Mouse (Mus musculus) forebrain, embryonic 16.5 days (tissue): ENCODE measurements at regions not wholly inside any gene's neighbourhood (a gene's known extent, or its start where the extent isn't known, plus 50 kb on each side); places are given as distances from the start of the nearest gene placed in this dataset.

Experiments
- ATAC-seq: fragments of 200-750 bp; cut with Nextera tagmentation; 2 replicates; pipeline ENCODE4 v1.8.0; 2017; ENCODE audit warnings: mild to moderate bottlenecking, moderate library complexity
- H3K27ac ChIP-seq: fragments of 300-500 bp; sonication (generic); 2 replicates; pipeline ENCODE4 v1.5.1; 2014; ENCODE audit warnings: low read length, control low read depth
- H3K27me3 ChIP-seq: fragments of 300-500 bp; sonication (generic); replicated peaks from 2 replicates; pipeline ENCODE4 v1.6.1; 2014; ENCODE audit warnings: low read length; ENCODE audit not compliant: control insufficient read depth, insufficient read depth
- H3K36me3 ChIP-seq: fragments of 300-500 bp; sonication (generic); 2 replicates; pipeline ENCODE4 v1.6.1; 2014; ENCODE audit not compliant: control insufficient read depth, insufficient read depth
- H3K4me1 ChIP-seq: fragments of 300-500 bp; sonication (generic); replicated peaks from 2 replicates; pipeline ENCODE4 v1.6.1; 2014; ENCODE audit warnings: low read length; ENCODE audit not compliant: control insufficient read depth, insufficient read depth
- H3K4me2 ChIP-seq: fragments of 300-500 bp; sonication (generic); 2 replicates; pipeline ENCODE4 v1.6.1; 2014; ENCODE audit warnings: mild to moderate bottlenecking, low read length, control low read depth
- H3K4me3 ChIP-seq: fragments of 300-500 bp; sonication (generic); replicated peaks from 2 replicates; pipeline ENCODE4 v1.5.1; 2014; ENCODE audit warnings: mild to moderate bottlenecking, low read length, control low read depth
- H3K9ac ChIP-seq: fragments of 300-500 bp; sonication (generic); replicated peaks from 2 replicates; pipeline ENCODE4 v1.6.1; 2014; ENCODE audit warnings: low read depth, low read length, control low read depth
- H3K9me3 ChIP-seq: fragments of 300-500 bp; sonication (generic); 2 replicates; pipeline ENCODE4 v1.6.1; 2016; ENCODE audit warnings: low read length; ENCODE audit not compliant: control insufficient read depth
- WGBS: fragments of 180-500 bp; shearing (Covaris S2); extraction: QIAGEN DNeasy Blood & Tissue Kit; methylation state at CpG from one replicate; pipeline ENCODE4 v1.1.7; 2014; 5-methylcytosine and 5-hydroxymethylcytosine counted together

DNA sequence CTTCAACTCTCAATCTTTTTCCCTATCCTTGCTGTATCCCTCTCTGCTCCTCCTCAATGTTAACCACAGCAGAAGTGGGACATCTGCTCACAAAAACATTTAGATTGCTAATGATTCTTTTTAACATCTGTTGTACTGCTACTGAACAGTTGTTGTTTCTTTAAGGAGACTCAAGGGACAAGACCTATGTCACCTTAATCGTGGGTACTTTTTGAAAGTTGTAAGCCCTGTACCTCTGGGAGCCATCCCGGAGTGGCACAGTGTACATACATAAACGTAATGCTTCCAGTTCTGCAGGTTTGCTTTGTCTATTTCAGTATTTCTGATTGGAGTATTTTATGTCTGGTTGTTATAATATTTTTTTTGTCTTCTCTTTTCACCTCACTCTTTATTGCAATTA, 740.5 kb upstream of the Foxg1 start:
- H3K36me3 ChIP-seq: no peaks in the 10 kb centered on the region
- H3K9me3 ChIP-seq: no peaks in the 10 kb centered on the region
- H3K4me3 ChIP-seq: no peak overlapping the region
- no peak overlapping the region for H3K27ac ChIP-seq
- no peak overlapping the region for H3K4me2 ChIP-seq
- ATAC-seq: no peak
- no peak overlapping the region for H3K9ac ChIP-seq
- 56% methylated on average over 3 of the region's 3 CpGs for WGBS
- no peaks in the 10 kb centered on the region for H3K27me3 ChIP-seq
- no peaks in the 10 kb centered on the region for H3K4me1 ChIP-seq

DNA sequence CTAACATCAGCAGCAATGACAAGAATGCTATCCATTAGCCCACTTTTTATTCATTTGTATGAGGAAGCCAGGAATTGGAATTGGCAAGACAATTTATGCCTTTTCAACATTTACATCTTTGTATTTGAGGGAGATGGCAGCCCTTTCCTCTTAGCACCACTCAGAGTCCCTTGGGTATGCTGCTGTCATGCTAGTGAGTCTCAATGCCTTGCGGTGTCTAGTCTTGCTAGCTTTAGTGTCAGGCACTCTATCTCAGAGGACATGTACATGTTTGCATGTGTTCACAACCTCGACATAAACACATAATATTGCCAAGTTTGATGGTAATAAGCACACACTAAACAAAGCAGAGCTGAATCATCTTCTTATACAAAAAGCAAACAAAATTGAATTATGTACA, 737.3 kb upstream of the Foxg1 start:
- 56% methylated on average over 2 of the region's 2 CpGs for WGBS
- Histone ChIP-seq H3K36me3 (no peaks in the 10 kb centered on the region), H3K9me3 (no peaks in the 10 kb centered on the region), H3K27ac (no peak overlapping the region), H3K9ac (no peak overlapping the region), H3K4me1 (no peaks in the 10 kb centered on the region), H3K4me3 (no peak overlapping the region), H3K4me2 (no peak overlapping the region), H3K27me3 (no peaks in the 10 kb centered on the region)
- peak; percentile 61; the same call in 1 of the 2 replicates for ATAC-seq

DNA sequence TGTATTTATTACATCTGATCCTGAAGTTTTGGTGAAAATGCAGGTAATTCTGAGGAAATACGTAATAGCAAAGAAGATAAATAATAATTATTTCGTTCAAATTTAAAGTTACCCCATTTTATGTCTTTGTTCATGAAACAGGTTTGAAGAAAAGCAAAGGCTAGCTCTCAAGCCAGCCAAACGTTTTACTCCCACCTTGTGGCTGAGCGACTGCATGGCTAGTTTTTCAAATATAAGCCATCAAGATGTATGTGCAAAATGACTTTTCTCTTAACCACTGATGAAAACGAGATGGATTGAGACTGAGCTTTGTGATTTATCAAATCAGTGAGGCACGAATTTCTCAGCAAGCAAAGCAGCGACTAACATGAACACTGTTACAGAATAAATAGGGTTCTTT, 736.5 kb upstream of the Foxg1 start:
- Histone ChIP-seq H3K4me3 (no peak overlapping the region), H3K9me3 (no peaks in the 10 kb centered on the region), H3K4me2 (no peak overlapping the region), H3K27ac (no peak overlapping the region), H3K27me3 (no peaks in the 10 kb centered on the region), H3K4me1 (no peaks in the 10 kb centered on the region), H3K36me3 (no peaks in the 10 kb centered on the region), H3K9ac (no peak overlapping the region)
- ATAC-seq: no peak
- 58% methylated on average over 7 of the region's 7 CpGs for WGBS

DNA sequence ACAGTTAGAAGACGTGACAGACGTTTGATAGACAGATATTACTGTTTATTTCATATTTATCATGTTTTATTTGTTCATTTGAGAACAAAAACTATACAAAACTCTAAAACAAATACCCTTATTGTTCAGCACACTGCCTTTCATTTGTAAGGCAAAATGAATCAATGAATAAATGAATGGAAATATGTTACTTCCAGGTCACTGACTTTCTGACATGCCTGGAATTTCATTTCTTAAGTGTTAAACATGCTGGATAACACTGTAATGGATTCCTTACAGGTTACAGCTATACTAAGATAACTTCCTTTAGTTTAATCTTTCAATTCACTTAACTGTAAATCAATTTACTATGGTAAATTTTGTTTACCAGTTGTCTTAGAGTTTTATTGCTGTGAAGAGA, 707.3 kb upstream of the Foxg1 start:
- 61% methylated on average over 2 of the region's 2 CpGs for WGBS
- ATAC-seq: no peak
- no peaks in the 10 kb centered on the region for H3K27me3 ChIP-seq

DNA sequence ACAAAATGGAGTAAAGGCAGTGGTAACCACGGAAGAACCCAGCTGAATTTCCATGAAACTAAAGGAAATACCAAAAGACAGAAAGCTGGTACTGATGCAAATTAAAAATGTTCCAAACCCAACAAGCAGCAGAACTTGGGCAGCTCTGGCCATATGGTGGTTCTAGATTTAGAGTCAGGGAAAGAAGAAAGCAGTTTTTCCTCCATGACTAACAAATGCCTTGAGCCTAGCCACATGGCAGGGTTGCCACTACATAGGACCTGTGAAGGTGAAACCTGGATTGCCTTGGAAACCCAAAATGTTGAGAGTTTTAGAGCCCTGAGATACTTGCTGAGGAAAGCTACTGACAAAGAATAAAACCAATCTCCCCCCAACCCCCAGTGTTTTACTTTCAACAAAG, 701.5 kb upstream of the Foxg1 start:
- ATAC-seq: no peak
- H3K9me3 ChIP-seq: no peaks in the 10 kb centered on the region
- no peaks in the 10 kb centered on the region for H3K27me3 ChIP-seq
- no peaks in the 10 kb centered on the region for H3K36me3 ChIP-seq
- H3K4me1 ChIP-seq: no peaks in the 10 kb centered on the region
- 73% methylated on average over 1 of the region's 1 CpGs for WGBS
- H3K4me3 ChIP-seq: no peak overlapping the region
- H3K27ac ChIP-seq: no peak overlapping the region
- H3K4me2 ChIP-seq: no peak overlapping the region
- no peak overlapping the region for H3K9ac ChIP-seq

More for the DNA sequence above, 707.3 kb upstream of the Foxg1 start:
- Histone ChIP-seq H3K27ac (no peak overlapping the region), H3K4me3 (no peak overlapping the region), H3K36me3 (no peaks in the 10 kb centered on the region), H3K9me3 (no peaks in the 10 kb centered on the region), H3K9ac (no peak overlapping the region), H3K4me1 (no peaks in the 10 kb centered on the region), H3K4me2 (no peak overlapping the region)

DNA sequence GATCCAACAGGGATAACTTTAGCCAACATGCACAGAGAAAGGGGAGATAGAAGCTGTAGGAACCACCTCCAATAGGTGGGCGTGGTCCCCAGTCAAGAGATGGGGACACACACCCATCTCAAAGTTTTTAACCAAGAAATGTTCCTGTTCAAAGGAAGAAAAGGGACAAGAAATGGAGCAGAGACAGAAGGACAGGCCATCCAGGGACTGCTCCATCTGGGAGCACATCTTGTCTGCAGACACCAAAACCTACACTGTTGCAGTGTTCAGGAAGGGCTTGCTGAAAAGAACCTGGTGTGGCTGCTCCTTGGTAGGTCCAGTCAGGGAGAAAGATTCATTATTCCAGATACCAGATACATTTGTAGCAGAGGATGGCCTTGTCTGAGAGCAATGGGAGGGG, 676.5 kb upstream of the Foxg1 start:
- 93% methylated on average over 1 of the region's 1 CpGs for WGBS

DNA sequence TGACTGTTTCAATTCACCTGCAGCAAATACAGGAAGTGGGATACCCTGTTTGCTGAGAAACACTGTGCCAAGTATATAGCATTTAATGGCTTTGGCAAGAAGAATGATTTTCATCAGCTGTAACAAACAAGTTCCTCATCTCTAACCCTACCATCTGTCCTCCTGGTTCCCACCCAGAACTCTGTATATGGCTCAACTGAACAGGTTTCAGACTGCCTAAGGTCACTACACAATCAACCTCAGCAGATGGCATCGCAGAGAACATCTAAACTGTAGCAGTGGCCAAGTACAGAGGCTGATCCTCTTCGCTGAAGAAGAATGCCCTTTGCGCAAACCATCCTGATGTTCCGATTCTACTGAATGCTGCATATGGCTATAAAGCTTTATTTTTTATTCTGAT, 668.8 kb upstream of the Foxg1 start:
- Histone ChIP-seq H3K27me3 (no peaks in the 10 kb centered on the region), H3K36me3 (no peaks in the 10 kb centered on the region), H3K4me3 (no peak overlapping the region), H3K9me3 (no peaks in the 10 kb centered on the region), H3K4me1 (0 out of 2 replicates have a peak, but pooled peaks cover 2% of the 10 kb centered on the region), H3K9ac (no peak overlapping the region), H3K4me2 (no peak overlapping the region), H3K27ac (no peak overlapping the region)
- WGBS: 81% methylated on average over 4 of the region's 4 CpGs
- ATAC-seq: peak; percentile 49

More for the DNA sequence above, 676.5 kb upstream of the Foxg1 start:
- Histone ChIP-seq H3K27me3 (no peaks in the 10 kb centered on the region), H3K9me3 (no peaks in the 10 kb centered on the region), H3K4me3 (no peak overlapping the region), H3K9ac (no peak overlapping the region), H3K4me1 (no peaks in the 10 kb centered on the region), H3K27ac (no peak overlapping the region), H3K4me2 (no peak overlapping the region), H3K36me3 (no peaks in the 10 kb centered on the region)
- ATAC-seq: no peak

DNA sequence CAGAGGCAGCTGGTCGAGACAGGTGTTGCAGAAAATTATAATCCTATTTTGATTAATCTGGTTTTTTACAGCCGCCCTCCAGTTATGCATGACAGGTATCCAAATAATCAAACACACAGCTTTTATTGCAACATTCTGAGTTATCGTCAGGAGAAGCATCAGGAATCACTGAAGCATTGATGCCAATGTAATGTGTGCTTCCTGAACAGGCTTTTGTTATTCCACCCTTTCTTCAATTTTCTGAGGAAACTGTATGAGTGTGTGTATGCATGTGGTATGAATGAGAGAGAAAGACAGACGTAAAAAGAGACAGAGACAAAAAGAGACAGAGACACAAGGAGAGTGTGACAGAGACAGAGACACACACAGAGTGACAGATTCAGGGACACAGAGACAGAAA, 652.6 kb upstream of the Foxg1 start:
- H3K4me3 ChIP-seq: no peak overlapping the region
- H3K36me3 ChIP-seq: no peaks in the 10 kb centered on the region
- no peak overlapping the region for H3K27ac ChIP-seq
- no peak overlapping the region for H3K4me2 ChIP-seq
- H3K9me3 ChIP-seq: no peaks in the 10 kb centered on the region
- WGBS: 76% methylated on average over 4 of the region's 4 CpGs
- H3K27me3 ChIP-seq: no peaks in the 10 kb centered on the region
- H3K4me1 ChIP-seq: no peaks in the 10 kb centered on the region
- ATAC-seq: no peak
- no peak overlapping the region for H3K9ac ChIP-seq

DNA sequence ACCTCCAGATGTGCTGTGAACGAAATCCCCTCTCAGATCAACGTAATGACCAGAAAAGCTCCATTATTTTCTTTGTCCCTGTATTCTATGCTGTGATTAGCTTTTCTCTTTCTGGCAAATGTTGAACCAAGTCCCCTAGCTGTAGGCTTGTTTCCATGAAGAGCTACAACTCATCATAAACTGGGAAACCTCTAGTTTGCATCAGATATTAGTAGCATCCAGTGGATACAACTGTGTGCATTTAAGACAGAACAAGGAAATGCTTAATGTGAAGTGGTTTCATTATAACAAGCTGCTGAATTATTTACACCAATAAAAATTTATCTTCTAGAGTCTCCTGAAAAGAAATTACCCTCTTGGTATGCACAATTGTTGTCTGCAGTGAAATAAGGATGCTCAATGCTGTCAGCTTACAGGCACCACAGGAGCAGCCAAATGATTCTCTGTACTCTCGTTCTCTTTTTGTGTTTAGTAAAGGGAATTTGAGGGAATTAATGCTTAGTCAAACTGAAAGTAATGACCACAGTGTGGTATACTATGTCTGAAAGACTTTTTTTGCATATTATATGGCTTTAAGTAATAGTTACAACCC, 623.6 kb upstream of the Foxg1 start:
- ATAC-seq: no peak
- no peak overlapping the region for H3K9ac ChIP-seq

More for the DNA sequence above, 623.6 kb upstream of the Foxg1 start:
- H3K4me1 ChIP-seq: no peaks in the 10 kb centered on the region
- no peaks in the 10 kb centered on the region for H3K36me3 ChIP-seq
- no peaks in the 10 kb centered on the region for H3K9me3 ChIP-seq
- no peaks in the 10 kb centered on the region for H3K27me3 ChIP-seq
- no peak overlapping the region for H3K4me3 ChIP-seq
- H3K27ac ChIP-seq: no peak overlapping the region
- 61% methylated on average over 3 of the region's 3 CpGs for WGBS
- H3K4me2 ChIP-seq: no peak overlapping the region
